Mouse (Mus musculus) G1E (cell line): Measurements from ENCODE around the gene Lama1.

Experiments used
- CTCF ChIP-seq: IDR thresholded peaks from 2 replicates; pipeline ENCODE4 v1.5.1; 2012; ENCODE audit warnings: low read depth, low read length, inconsistent platforms, mixed read lengths
- GATA1 ChIP-seq: IDR thresholded peaks from 2 replicates; pipeline ENCODE4 v1.6.1; 2012; ENCODE audit warnings: borderline replicate concordance, low read length, inconsistent platforms, mixed read lengths
- GATA2 ChIP-seq: IDR thresholded peaks from 2 replicates; pipeline ENCODE4 v1.6.1; 2012; ENCODE audit warnings: low read depth, low read length, inconsistent platforms, borderline replicate concordance
- TAL1 ChIP-seq: conservative IDR thresholded peaks from 2 replicates; pipeline ENCODE4 v1.6.1; 2012; ENCODE audit warnings: low read depth, low read length, inconsistent platforms, mixed read lengths

- TF ChIP-seq CTCF, result no peak
- no peak for TF ChIP-seq GATA2
- TF ChIP-seq GATA1, result no peak
- TF ChIP-seq TAL1, result no peak
Observed at GRCm38 (mm10) chr17:67864363-67864762, 167.3 kb downstream of the Lama1 start.
